Mouse (Mus musculus): Measurements from ENCODE around the gene Rhox3g.
"Not testable (repeated sequence)": the region's sequence is repeated elsewhere in the genome, so short reads cannot be mapped to it uniquely, and the experiment has no call there.

Gene Rhox3g

DNA sequence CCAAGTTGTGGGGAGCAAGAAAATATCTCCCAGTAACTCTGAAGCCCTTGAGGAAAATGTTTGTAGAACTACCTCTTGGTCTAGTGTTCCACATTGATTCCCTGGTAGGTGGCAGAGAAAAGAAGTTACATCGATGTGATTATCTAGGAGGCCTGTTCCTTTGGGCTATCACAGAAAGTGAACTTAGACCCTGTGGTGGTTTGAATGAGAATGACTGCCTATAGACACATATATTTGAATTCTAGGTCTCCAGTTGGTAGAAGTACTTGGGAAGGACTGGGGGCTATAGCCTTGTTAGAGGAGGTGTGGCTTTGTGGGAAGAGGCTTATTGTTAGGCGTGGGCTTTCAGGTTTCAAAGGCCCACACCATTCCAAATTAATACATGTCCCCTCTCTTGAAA lies at the start of gene Rhox3g:
Gene Rhox3g (minus strand): TSS at position 101 of the 400 bp plus-strand sequence.
- not testable (repeated sequence) for DNase-seq

DNA sequence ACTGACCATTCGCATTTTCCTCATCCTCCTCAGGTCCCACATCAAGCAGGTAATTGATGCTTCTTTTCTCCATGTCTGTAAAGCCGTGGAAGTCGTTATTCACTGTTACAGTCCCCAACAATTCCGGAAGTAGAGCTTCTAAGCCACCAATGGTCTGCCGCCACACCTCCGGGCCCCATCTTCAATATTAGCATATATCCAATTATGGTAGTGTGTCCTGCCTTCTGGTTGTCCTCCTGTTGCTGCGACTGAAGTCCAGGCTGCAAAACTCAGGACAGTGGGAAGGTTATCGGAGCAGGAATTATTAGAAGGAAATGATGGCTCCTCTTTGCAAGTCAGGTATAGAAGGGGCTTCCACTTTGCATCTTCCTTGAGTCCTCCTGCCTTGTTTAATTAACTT lies 44.8 kb upstream of the Rhox3g start, which contains the start of gene Rhox2h:
Gene Rhox2h (minus strand): TSS at position 101 of the 400 bp plus-strand sequence.
- not testable (repeated sequence) for DNase-seq

DNA sequence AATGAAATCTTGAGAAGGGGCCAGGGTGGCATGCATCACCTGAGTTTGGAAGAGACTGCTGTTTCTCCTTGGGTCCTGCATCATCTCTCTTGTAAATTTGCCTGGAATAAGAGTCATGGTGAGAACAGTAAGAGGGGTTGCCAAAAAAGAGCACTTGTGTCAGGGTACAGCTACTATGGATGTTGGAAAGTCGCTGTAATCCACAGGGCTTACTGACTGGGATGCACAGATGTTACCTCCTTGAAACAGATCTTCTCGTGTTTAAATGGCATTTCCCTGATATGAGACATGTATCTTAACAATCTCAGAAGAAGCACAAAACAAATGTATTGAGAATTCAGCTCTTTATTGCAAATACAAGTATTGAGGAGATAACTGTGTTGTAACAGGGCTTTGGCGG lies 40.3 kb upstream of the Rhox3g start, which contains the start of gene Rhox3h:
Gene Rhox3h (minus strand): TSS at position 101 of the 400 bp plus-strand sequence.
- DNase-seq = not testable (repeated sequence)

DNA sequence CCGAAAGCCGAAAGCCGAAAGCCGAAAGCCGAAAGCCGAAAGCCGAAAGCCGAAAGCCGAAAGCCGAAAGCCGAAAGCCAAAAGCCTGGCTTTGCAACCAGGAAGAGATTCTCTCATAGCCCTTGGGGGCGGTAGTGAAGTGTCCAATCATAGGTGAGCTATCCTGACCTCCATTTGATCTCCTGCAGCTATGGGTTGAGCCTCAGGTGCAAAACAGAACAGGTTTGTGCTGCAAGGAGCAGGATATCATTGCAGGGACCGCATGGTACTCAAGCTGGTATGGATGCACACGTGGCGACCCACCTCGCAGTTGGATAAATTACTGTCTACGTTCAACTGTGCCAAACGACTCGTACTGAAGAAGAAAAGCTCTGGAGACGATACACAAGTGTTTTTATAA lies 22.8 kb upstream of the Rhox3g start, which contains the start of gene Rhox4g:
Gene Rhox4g (minus strand): TSS at position 101 of the 400 bp plus-strand sequence.
- not testable (repeated sequence) for DNase-seq

DNA sequence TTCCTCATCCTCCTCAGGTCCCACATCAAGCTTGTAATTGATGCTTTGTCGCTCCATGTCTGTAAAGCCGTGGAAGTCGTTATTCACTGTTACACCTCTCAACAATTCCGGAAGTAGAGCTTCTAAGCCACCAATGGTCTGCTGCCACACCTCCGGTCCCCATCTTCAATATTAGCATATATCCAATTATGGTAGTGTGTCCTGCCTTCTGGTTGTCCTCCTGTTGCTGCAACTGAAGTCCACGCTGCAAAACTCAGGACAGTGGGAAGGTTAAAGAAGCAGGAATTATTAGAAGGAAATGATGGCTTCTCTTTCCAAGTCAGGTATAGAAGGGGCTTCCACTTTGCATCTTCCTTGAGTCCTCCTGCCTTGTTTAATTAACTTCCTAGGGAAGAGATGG lies 15.0 kb upstream of the Rhox3g start, which contains the start of gene Rhox2g:
Gene Rhox2g (minus strand): TSS at position 101 of the 400 bp plus-strand sequence.
- DNase-seq = not testable (repeated sequence)

DNA sequence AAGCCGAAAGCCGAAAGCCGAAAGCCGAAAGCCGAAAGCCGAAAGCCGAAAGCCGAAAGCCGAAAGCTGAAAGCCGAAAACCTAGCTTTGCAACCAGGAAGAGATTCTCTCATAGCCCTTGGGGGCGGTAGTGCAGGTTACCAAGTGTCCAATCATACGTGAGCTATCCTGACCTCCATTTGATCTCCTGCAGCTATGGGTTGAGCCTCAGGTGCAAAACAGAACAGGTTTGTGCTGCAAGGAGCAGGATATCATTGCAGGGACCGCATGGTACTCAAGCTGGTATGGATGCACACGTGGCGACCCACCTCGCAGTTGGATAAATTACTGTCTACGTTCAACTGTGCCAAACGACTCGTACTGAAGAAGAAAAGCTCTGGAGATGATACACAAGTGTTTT lies 20.8 kb downstream of the Rhox3g start, which contains the start of gene Rhox4f:
Gene Rhox4f (minus strand): TSS at position 101 of the 400 bp plus-strand sequence.
- not testable (repeated sequence) for DNase-seq

DNA sequence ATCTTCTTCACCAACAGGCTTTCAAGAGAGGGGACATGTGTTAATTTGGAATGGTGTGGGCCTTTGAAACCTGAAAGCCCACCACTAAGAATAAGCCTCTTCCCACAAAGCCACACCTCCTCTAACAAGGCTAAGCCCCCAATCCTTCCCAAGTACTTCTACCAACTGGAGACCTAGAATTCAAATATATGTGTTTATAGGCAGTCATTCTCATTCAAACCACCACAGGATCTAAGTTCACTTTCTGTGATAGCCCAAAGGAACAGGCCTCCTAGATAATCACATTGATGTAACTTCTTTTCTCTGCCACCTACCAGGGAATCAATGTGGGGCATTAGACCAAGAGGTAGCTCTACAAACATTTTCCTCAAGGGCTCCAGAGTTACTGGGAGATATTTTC lies 47.7 kb downstream of the Rhox3g start, which contains the start of gene Rhox3f:
Gene Rhox3f (plus strand): TSS at position 301 of the 400 bp plus-strand sequence.
- DNase-seq = not testable (repeated sequence)
